Mouse (Mus musculus): ENCODE measurements around the gene Kcnk16. TPM values are rescaled to one million over a fixed set of nuclear protein-coding genes. Genes with fewer than 3 reads are reported as not detected.

The Kcnk16 gene
- polyA plus RNA-seq, 1 experiment from 2014 or later, result 0.09 TPM

GRCm38 (mm10) chr14:20234403-20234802 is 34.6 kb downstream of the Kcnk16 start:
- Histone ChIP-seq H3K36me3 (ENCODE audit: control insufficient read depth, insufficient read depth, low read length) (no peaks in the 10 kb centered on the region), H3K27ac (ENCODE audit: low read depth, low read length) (no peak overlapping the region)
- no peak for ATAC-seq

DNA sequence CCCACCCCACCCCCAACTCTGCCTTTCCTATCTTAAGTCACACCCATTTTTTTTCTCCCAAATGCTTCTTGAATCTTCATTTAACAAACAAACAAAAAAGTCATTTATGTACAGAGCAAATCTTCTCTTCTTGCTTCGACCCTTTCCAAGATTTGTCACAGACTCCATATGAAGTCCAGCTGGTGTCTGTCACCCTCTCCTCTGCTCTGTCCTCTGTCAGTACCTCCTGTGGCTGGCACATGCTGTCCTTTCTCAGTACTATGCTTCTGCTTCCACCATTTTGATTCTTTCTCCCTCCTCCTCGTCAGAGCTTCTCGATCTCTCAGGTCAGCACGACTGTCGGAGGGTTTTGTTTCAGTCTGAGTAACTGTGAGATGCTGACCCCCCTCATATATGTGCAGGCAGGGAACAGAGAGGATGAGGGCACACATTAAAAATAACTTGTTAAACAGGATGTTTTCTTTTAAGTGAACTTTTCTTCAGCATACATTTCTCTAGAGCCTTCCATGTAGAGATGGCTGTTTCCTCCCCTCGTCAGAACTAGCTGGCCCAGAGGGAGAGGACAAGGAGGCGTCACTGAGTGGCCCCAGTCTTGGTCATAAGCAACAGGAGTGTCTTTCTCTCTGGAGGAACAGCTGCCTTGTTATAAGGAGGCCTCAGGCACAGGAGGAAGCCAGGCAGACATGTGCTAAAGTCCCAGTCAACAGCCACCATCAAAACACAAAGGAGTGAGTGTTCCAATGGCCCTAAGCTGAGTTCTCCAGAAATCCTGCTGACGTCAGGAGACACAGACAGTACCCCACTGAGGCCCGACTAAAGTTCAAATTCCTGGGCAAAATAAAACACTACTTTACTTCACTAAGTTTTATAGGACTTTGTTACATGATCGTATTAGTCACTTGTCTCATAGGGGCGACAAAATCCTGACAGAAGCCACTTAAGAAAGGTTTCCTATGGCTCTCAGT is 35.7 kb downstream of the Kcnk16 start:
- Histone ChIP-seq H3K9ac (ENCODE audit: low read depth, low read length) (no peak overlapping the region), H3K27me3 (replicated peaks; ENCODE audit: control insufficient read depth, insufficient read depth, low read length) (no peaks in the 10 kb centered on the region), H3K4me3 (ENCODE audit: low read length) (no peak overlapping the region), H3K9me3 (ENCODE audit: control insufficient read depth, low read length) (no peaks in the 10 kb centered on the region; the same call in 1 of the 2 replicates), H3K27ac (ENCODE audit: low read depth, low read length) (no peak overlapping the region), H3K36me3 (ENCODE audit: control insufficient read depth, insufficient read depth, low read length) (no peaks in the 10 kb centered on the region), H3K4me1 (ENCODE audit: control insufficient read depth, insufficient read depth, low read depth, low read length) (no peaks in the 10 kb centered on the region), H3K4me2 (ENCODE audit: low read length) (no peak overlapping the region)
- 74% methylated on average over 11 of the region's 11 CpGs for WGBS
- no peak for ATAC-seq

More at GRCm38 (mm10) chr14:20234403-20234802, 34.6 kb downstream of the Kcnk16 start:
- Histone ChIP-seq H3K9me3 (ENCODE audit: control insufficient read depth, low read length) (no peaks in the 10 kb centered on the region; the same call in 1 of the 2 replicates), H3K4me1 (ENCODE audit: control insufficient read depth, insufficient read depth, low read depth, low read length) (no peaks in the 10 kb centered on the region), H3K4me3 (ENCODE audit: low read length) (no peak overlapping the region), H3K27me3 (replicated peaks; ENCODE audit: control insufficient read depth, insufficient read depth, low read length) (no peaks in the 10 kb centered on the region), H3K9ac (ENCODE audit: low read depth, low read length) (no peak overlapping the region), H3K4me2 (ENCODE audit: low read length) (no peak overlapping the region)
- 92% methylated on average over 2 of the region's 2 CpGs for WGBS

DNA sequence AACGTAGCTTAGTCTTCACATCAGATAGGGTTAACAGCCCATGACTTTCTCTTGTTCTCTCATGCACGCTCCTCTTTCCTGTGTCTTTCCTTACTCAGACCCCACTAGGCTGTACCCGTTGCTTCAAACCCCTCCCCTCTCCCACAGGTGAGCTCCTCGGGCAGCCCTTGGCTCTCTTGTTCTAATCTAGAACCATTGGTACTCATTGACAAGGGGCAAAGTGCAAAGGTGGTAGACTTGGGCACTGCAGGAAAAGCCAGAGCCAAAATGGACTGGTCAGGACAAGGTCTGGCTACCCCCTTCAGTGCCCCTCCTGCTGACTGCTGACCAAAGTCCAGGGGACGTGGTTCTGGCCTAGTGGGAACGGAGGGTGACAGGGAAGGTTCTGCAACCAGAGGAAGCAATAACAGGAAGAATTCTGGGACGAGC is 38.9 kb downstream of the Kcnk16 start:
- no peak for ATAC-seq
- Histone ChIP-seq H3K9ac (ENCODE audit: low read depth, low read length) (no peak overlapping the region), H3K27ac (ENCODE audit: low read depth, low read length) (no peak overlapping the region), H3K27me3 (replicated peaks; ENCODE audit: control insufficient read depth, insufficient read depth, low read length) (no peaks in the 10 kb centered on the region), H3K9me3 (ENCODE audit: control insufficient read depth, low read length) (no peaks in the 10 kb centered on the region; the same call in 1 of the 2 replicates), H3K4me1 (ENCODE audit: control insufficient read depth, insufficient read depth, low read depth, low read length) (peaks cover 4% of the 10 kb centered on the region), H3K36me3 (ENCODE audit: control insufficient read depth, insufficient read depth, low read length) (no peaks in the 10 kb centered on the region), H3K4me3 (ENCODE audit: low read length) (no peak overlapping the region), H3K4me2 (ENCODE audit: low read length) (no peak overlapping the region)
- WGBS, result 86% methylated on average over 7 of the region's 7 CpGs

DNA sequence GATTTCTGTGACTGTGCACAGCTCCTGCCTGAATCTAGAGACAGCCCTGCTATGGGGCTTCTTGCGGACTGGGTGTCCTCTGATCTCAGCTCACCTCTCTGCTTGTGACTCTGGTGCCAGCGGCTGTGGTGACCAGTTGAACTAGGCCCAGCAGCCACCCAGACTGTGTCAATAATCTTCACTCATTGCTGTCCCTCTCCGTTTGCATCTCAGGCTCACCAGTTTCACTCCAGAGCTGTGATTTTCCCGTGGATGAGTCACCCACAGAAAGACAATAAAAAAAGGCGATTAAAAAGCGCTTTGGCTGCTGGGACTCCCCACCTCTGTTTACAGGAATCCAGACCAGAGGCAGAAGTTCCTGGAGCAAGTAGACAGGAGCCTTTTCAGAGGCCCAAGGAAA is 39.6 kb downstream of the Kcnk16 start:
- Histone ChIP-seq H3K4me2 (ENCODE audit: low read length) (no peak overlapping the region), H3K36me3 (ENCODE audit: control insufficient read depth, insufficient read depth, low read length) (no peaks in the 10 kb centered on the region), H3K27me3 (replicated peaks; ENCODE audit: control insufficient read depth, insufficient read depth, low read length) (no peaks in the 10 kb centered on the region), H3K27ac (ENCODE audit: low read depth, low read length) (no peak overlapping the region), H3K9ac (ENCODE audit: low read depth, low read length) (no peak overlapping the region), H3K9me3 (ENCODE audit: control insufficient read depth, low read length) (no peaks in the 10 kb centered on the region; the same call in 1 of the 2 replicates), H3K4me3 (ENCODE audit: low read length) (no peak overlapping the region), H3K4me1 (ENCODE audit: control insufficient read depth, insufficient read depth, low read depth, low read length) (peaks cover 8% of the 10 kb centered on the region)
- WGBS, result 79% methylated on average over 6 of the region's 6 CpGs
- no peak for ATAC-seq

- H3K9me3 ChIP-seq (ENCODE audit: control insufficient read depth, low read length), result no peaks in the 10 kb centered on the region
- H3K4me3 ChIP-seq (ENCODE audit: low read length), result no peak overlapping the region
- H3K36me3 ChIP-seq (ENCODE audit: control insufficient read depth, insufficient read depth, low read length), result no peaks in the 10 kb centered on the region
- H3K9ac ChIP-seq (ENCODE audit: low read depth, low read length), result no peak overlapping the region
- ATAC-seq, result no peak
- no peaks in the 10 kb centered on the region for H3K27me3 ChIP-seq (replicated peaks; ENCODE audit: control insufficient read depth, insufficient read depth, low read length)
- H3K4me1 ChIP-seq (ENCODE audit: control insufficient read depth, insufficient read depth, low read depth, low read length), result peaks cover 11% of the 10 kb centered on the region
- 71% methylated on average over 4 of the region's 4 CpGs for WGBS
- no peak overlapping the region for H3K4me2 ChIP-seq (ENCODE audit: low read length)
- no peak overlapping the region for H3K27ac ChIP-seq (ENCODE audit: low read depth, low read length)
These were observed 40.7 kb downstream of the Kcnk16 start for GRCm38 (mm10) chr14:20228336-20228735.

GRCm38 (mm10) chr14:20226982-20227381 is 42.0 kb downstream of the Kcnk16 start:
- WGBS, result 57% methylated on average over 2 of the region's 2 CpGs
- ATAC-seq, result no peak
- H3K4me1 ChIP-seq (ENCODE audit: control insufficient read depth, insufficient read depth, low read depth, low read length), result peaks cover 11% of the 10 kb centered on the region
- H3K4me3 ChIP-seq (ENCODE audit: low read length), result no peak overlapping the region
- H3K27me3 ChIP-seq (replicated peaks; ENCODE audit: control insufficient read depth, insufficient read depth, low read length), result no peaks in the 10 kb centered on the region
- no peak overlapping the region for H3K4me2 ChIP-seq (ENCODE audit: low read length)
- no peaks in the 10 kb centered on the region for H3K36me3 ChIP-seq (ENCODE audit: control insufficient read depth, insufficient read depth, low read length)
- no peak overlapping the region for H3K9ac ChIP-seq (ENCODE audit: low read depth, low read length)
- no peak overlapping the region for H3K27ac ChIP-seq (ENCODE audit: low read depth, low read length)
- H3K9me3 ChIP-seq (ENCODE audit: control insufficient read depth, low read length), result no peaks in the 10 kb centered on the region

- Histone ChIP-seq H3K4me3 (ENCODE audit: low read length) (no peak overlapping the region), H3K4me1 (ENCODE audit: control insufficient read depth, insufficient read depth, low read depth, low read length) (peaks cover 11% of the 10 kb centered on the region), H3K9me3 (ENCODE audit: control insufficient read depth, low read length) (no peaks in the 10 kb centered on the region), H3K36me3 (ENCODE audit: control insufficient read depth, insufficient read depth, low read length) (no peaks in the 10 kb centered on the region), H3K4me2 (ENCODE audit: low read length) (no peak overlapping the region), H3K27ac (ENCODE audit: low read depth, low read length) (no peak overlapping the region), H3K9ac (ENCODE audit: low read depth, low read length) (no peak overlapping the region), H3K27me3 (replicated peaks; ENCODE audit: control insufficient read depth, insufficient read depth, low read length) (no peaks in the 10 kb centered on the region)
- 33% methylated on average over 7 of the region's 7 CpGs for WGBS
- peak; percentile 46; the same call in 1 of the 2 replicates for ATAC-seq
These were observed 42.5 kb downstream of the Kcnk16 start for GRCm38 (mm10) chr14:20226488-20226887.

DNA sequence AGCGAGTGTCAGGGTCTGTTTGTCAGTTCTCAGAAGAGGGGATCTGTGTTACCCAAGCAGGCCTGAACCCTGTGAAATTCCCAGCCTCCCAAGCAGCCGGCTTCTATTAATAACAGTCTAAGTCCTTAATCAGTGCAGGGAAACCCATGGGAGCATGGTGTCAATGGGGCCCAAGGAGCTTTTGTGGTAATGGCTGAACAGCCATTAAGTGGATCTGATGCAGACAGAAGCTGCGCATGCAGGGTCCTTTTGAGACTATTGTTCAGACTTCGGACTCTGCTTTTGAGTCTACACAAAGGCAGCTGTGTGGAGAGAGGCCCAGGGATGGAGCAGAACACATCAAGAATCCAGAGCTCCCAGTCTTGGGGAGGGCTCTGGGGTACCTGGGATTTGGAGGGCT is 43.5 kb downstream of the Kcnk16 start:
- Histone ChIP-seq H3K4me2 (ENCODE audit: low read length) (no peak overlapping the region), H3K9ac (ENCODE audit: low read depth, low read length) (no peak overlapping the region), H3K9me3 (ENCODE audit: control insufficient read depth, low read length) (no peaks in the 10 kb centered on the region), H3K27ac (ENCODE audit: low read depth, low read length) (no peak overlapping the region), H3K4me1 (ENCODE audit: control insufficient read depth, insufficient read depth, low read depth, low read length) (peaks cover 11% of the 10 kb centered on the region), H3K36me3 (ENCODE audit: control insufficient read depth, insufficient read depth, low read length) (no peaks in the 10 kb centered on the region), H3K27me3 (replicated peaks; ENCODE audit: control insufficient read depth, insufficient read depth, low read length) (no peaks in the 10 kb centered on the region), H3K4me3 (ENCODE audit: low read length) (no peak overlapping the region)
- 10% methylated on average over 4 of the region's 4 CpGs for WGBS
- 0 out of 2 replicates have a peak, but pooled peaks have one; percentile 45 for ATAC-seq

GRCm38 (mm10) chr14:20224576-20225218 is 44.3 kb downstream of the Kcnk16 start:
- no peak overlapping the region for H3K4me2 ChIP-seq (ENCODE audit: low read length)
- no peak overlapping the region for H3K27ac ChIP-seq (ENCODE audit: low read depth, low read length)
- 0 out of 2 replicates have a peak, but pooled peaks have one; percentile 49 for ATAC-seq
- H3K9ac ChIP-seq (ENCODE audit: low read depth, low read length), result no peak overlapping the region
- H3K9me3 ChIP-seq (ENCODE audit: control insufficient read depth, low read length), result no peaks in the 10 kb centered on the region
- 35% methylated on average over 10 of the region's 10 CpGs for WGBS
- no peak overlapping the region for H3K4me3 ChIP-seq (ENCODE audit: low read length)
- H3K27me3 ChIP-seq (replicated peaks; ENCODE audit: control insufficient read depth, insufficient read depth, low read length), result no peaks in the 10 kb centered on the region
- peaks cover 11% of the 10 kb centered on the region for H3K4me1 ChIP-seq (ENCODE audit: control insufficient read depth, insufficient read depth, low read depth, low read length)
- H3K36me3 ChIP-seq (ENCODE audit: control insufficient read depth, insufficient read depth, low read length), result no peaks in the 10 kb centered on the region

Measured in hindbrain, embryonic 16.5 days (tissue).